8 mouse cellular contexts compared by ENCODE assay signal in genomic region chr1:66815941-66816777, GRCm38 (mm10). TPM values are rescaled to one million over a fixed set of nuclear protein-coding genes. Genes with fewer than 3 reads are reported as not detected.
DNase-seq lines count a peak whose midpoint lies in the region; ATAC-seq lines count a peak whose summit lies in the region.

No protein-coding gene starts in this region.

- DNase-seq in 3T3-L1 (ENCODE audit: low read depth, low spot score) = peak; percentile 78
- DNase-seq in adrenal gland, postnatal 14 days = peak; percentile 75
- DNase-seq in embryonic facial prominence, embryonic 11.5 days (ENCODE audit: low spot score) = peak; percentile 71
- peak; percentile 97 for DNase-seq in heart, adult 11 months
- DNase-seq in kidney, adult 11 months = peak; percentile 70
- DNase-seq in left cerebral cortex, postnatal 4 days = peak; percentile 59
- DNase-seq in midbrain, embryonic 11.5 days (ENCODE audit: low spot score, missing footprints) = peak; percentile 91
- DNase-seq in spleen, adult 18-20 months = peak; percentile 47 to 50

- H3K4me1 ChIP-seq in embryonic facial prominence, embryonic 11.5 days (ENCODE audit: control insufficient read depth, insufficient read depth, low read length) = no peaks in the 10 kb centered on the region
- H3K4me1 ChIP-seq in midbrain, embryonic 11.5 days (ENCODE audit: control insufficient read depth, insufficient read depth, low read length) = peaks cover 7% of the 10 kb centered on the region; the same call in 1 of the 2 replicates

- H3K36me3 ChIP-seq in embryonic facial prominence, embryonic 11.5 days (replicated peaks; ENCODE audit: control insufficient read depth, insufficient read depth, low read depth, low read length) = no peaks in the 10 kb centered on the region
- H3K36me3 ChIP-seq in midbrain, embryonic 11.5 days (ENCODE audit: control insufficient read depth, insufficient read depth, low read length) = no peaks in the 10 kb centered on the region

- H3K27me3 ChIP-seq in embryonic facial prominence, embryonic 11.5 days (ENCODE audit: control insufficient read depth, insufficient read depth, low read length) = no peaks in the 10 kb centered on the region
- H3K27me3 ChIP-seq in midbrain, embryonic 11.5 days (ENCODE audit: control insufficient read depth, insufficient read depth, low read length) = no peaks in the 10 kb centered on the region; the same call in 1 of the 2 replicates

- under 1% methylated on average over 39 of the region's 39 CpGs for WGBS in embryonic facial prominence, embryonic 11.5 days
- 1% methylated on average over 39 of the region's 39 CpGs for WGBS in midbrain, embryonic 11.5 days

- H3K9me3 ChIP-seq in embryonic facial prominence, embryonic 11.5 days (replicated peaks; ENCODE audit: control insufficient read depth, low read length) = no peaks in the 10 kb centered on the region
- no peaks in the 10 kb centered on the region for H3K9me3 ChIP-seq in midbrain, embryonic 11.5 days (ENCODE audit: control insufficient read depth, low read length)

- peak overlapping the region; percentile 65 for H3K9ac ChIP-seq in embryonic facial prominence, embryonic 11.5 days (replicated peaks; ENCODE audit: low read length)
- H3K9ac ChIP-seq in midbrain, embryonic 11.5 days (ENCODE audit: low read length) = peak overlapping the region; percentile 91

- intact Hi-C loops in left cerebral cortex, postnatal 4 days (cut with DNase I) = loop anchor here (5.0 kb wide), 1 partner anchor 114 kb away; the partner anchor contains the start of gene Rpe

- H3K4me3 ChIP-seq in embryonic facial prominence, embryonic 11.5 days (ENCODE audit: low read depth, low read length) = peak overlapping the region; percentile 79
- peak overlapping the region; percentile 79 for H3K4me3 ChIP-seq in midbrain, embryonic 11.5 days (ENCODE audit: low read depth, low read length)

- H3K4me2 ChIP-seq in embryonic facial prominence, embryonic 11.5 days (ENCODE audit: low read depth, low read length) = peak overlapping the region; percentile 57
- peak overlapping the region; percentile 76 for H3K4me2 ChIP-seq in midbrain, embryonic 11.5 days

- peak overlapping the region; percentile 81 for H3K27ac ChIP-seq in embryonic facial prominence, embryonic 11.5 days (replicated peaks; ENCODE audit: low read depth, low read length)
- peak overlapping the region; percentile 58; the same call in 1 of the 2 replicates for H3K27ac ChIP-seq in midbrain, embryonic 11.5 days (ENCODE audit: low read depth, low read length)

- peak; percentile 16 for ATAC-seq in embryonic facial prominence, embryonic 11.5 days (replicated peaks; ENCODE audit: insufficient number of reproducible peaks, low FRiP score, low TSS enrichment, low read depth)
- ATAC-seq in midbrain, embryonic 11.5 days (ENCODE audit: low FRiP score) = peak; percentile 45

RNA-seq across cellular contexts. Expression of gene Kansl1l, which starts 1.2 kb away (rescaled TPM):
- total RNA-seq in adrenal gland, postnatal 14 days (2021) = 21.1 and 21.9 TPM in 2 replicates
- 11.4 and 12.8 TPM in 2 replicates for polyA plus RNA-seq in embryonic facial prominence, embryonic 11.5 days (2014; fragmentation: Nextera tagmentation; extraction: Ambion mirVana)
- 10 to 100 TPM; 17.5 to 19.8 TPM for total RNA-seq in left cerebral cortex, postnatal 4 days (2021)
- polyA plus RNA-seq in midbrain, embryonic 11.5 days (2014; fragmentation: Nextera tagmentation; extraction: Ambion mirVana) = 7.8 and 10.7 TPM in 2 replicates

RNA-seq across cellular contexts. Expression of gene Acadl, which starts 46.9 kb away (rescaled TPM):
- total RNA-seq in adrenal gland, postnatal 14 days (2021) = 1,251 and 1,324 TPM in 2 replicates
- polyA plus RNA-seq in embryonic facial prominence, embryonic 11.5 days (2014; fragmentation: Nextera tagmentation; extraction: Ambion mirVana) = 58.2 TPM in 2 replicates
- total RNA-seq in left cerebral cortex, postnatal 4 days (2021) = 10 to 100 TPM; 28.0 to 31.3 TPM
- 54.1 and 61.4 TPM in 2 replicates for polyA plus RNA-seq in midbrain, embryonic 11.5 days (2014; fragmentation: Nextera tagmentation; extraction: Ambion mirVana)

Comparison
In these comparisons a context has a peak if more than half of its experiments do, and no peak if none do; other contexts are left out.
1. Peak in every context shown above with its lines: DNase-seq, ATAC-seq, H3K4me3 ChIP-seq and H3K27ac ChIP-seq.
2. RNA of gene Acadl, which starts 46.9 kb away (total RNA-seq): 1,251 to 1,324 TPM in adrenal gland, postnatal 14 days; 28.0 to 31.3 TPM in left cerebral cortex, postnatal 4 days; every median in the first group is over 10 times any median in the second.